Mouse (Mus musculus) hindlimb bud, embryonic 11.5 days (tissue): Measurements from ENCODE around the gene Dchs1.

ENCODE experiments used
- DNase-seq: peaks from one replicate; pipeline ENCODE4 v3.0.0-alpha.2; 2012; ENCODE audit warnings: low read depth, low spot score; ENCODE audit errors: extremely low spot score

The Dchs1 gene

GRCm38 (mm10) chr7:105787285-105788140 lies at the start of gene Dchs1:
Dchs1 (minus strand) TSS chr7:105787654.
- no peak for DNase-seq

- DNase-seq: no peak
Measured at GRCm38 (mm10) chr7:105824281-105824680, 36.8 kb upstream of the Dchs1 start.

- DNase-seq: peak; percentile 37
Measured at GRCm38 (mm10) chr7:105818483-105818882, 31.0 kb upstream of the Dchs1 start.

- no peak for DNase-seq
Measured at GRCm38 (mm10) chr7:105816736-105817135, 29.3 kb upstream of the Dchs1 start.

DNA sequence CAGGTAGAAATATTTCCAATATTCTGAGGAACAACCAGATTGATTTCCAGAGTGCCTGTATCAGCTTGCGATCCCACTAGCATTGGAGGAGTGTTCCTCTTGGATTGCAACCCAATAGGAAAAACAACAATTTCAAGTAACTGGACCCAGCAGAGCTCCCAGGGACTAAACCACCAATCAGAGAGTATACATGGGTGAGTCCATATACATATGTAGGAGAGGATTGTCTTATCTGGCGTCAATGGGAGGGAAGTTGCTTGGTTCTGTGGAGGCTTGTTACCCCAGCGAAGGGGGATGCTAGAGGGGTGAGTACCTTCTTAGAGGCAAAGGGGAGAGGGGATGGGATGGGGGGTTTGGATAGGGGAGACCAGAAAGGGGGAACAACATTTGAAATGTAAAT lies 25.9 kb upstream of the Dchs1 start:
- no peak for DNase-seq

DNA sequence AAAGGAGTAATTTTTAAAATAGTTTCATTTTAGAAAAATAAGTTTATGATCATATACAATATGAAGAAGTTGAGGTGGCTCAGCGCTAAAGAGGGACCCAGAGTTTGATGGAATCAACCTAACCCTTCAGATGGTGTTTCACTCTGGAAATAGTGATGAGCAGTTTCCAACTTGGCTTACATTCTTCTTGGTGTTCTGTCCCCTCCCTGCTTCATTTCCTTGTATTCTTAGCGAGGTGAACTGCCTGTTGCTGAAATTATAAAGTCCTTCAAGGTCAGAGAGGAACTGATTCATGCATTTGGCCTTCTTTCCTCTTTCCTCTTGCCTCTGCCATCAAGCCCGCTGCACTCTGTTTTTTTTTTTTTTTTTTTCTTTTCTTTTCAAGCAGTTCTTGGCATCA lies 25.1 kb upstream of the Dchs1 start:
- DNase-seq: no peak

DNA sequence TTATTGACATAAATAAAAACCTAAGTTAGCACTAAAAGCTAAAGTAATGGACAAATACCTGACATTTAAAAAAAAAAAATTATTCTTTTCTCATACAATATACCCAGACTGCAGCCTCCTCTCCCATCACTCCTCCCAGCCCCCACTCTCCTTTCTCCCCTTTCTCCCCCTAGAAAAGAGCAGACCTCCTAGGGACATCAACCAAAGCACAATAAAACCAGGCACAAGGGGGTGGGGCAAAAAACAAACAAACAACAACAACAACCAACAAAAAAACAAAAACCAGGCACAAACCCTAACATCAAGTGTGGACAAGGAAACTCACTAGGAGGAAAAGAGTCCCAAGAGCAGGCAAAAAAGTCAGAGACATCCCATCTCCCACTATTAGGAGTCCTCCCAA lies 24.1 kb upstream of the Dchs1 start:
- DNase-seq: no peak

- peak; percentile 96 for DNase-seq
Measured at GRCm38 (mm10) chr7:105810877-105811489, 23.5 kb upstream of the Dchs1 start, which contains the start of gene Mrpl17. Mrpl17 (minus strand) TSS chr7:105811099.

DNA sequence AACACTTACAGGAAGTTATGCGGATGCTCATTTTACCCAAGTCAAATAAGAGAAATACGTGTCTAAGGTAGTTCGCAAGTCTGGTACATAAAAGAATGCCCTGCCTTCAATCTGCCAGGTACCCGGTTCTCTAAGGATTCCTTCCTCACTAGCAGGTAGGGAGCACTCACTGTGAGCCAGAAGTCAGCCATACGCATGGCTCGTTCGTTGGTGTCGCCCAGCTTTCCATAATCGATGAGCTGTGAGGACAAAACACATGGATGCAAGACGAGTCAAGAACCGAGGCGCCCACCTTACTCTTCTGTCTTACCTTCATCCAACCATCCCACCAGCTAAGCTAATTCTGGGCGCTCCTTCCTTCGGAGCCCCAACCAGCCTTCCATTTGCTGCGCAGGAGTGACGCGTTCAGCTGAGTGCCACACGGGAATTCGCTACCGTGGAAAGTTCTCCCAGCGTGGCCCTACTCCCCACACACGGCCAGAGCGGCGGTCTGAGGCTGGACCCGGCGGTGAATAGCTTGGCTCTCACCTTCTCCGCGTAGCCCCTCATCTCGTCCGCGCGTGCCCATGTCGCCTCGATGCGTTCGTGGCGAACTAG lies 22.9 kb upstream of the Dchs1 start:
- no peak for DNase-seq

GRCm38 (mm10) chr7:105809836-105810235 lies 22.4 kb upstream of the Dchs1 start:
- DNase-seq: no peak

DNA sequence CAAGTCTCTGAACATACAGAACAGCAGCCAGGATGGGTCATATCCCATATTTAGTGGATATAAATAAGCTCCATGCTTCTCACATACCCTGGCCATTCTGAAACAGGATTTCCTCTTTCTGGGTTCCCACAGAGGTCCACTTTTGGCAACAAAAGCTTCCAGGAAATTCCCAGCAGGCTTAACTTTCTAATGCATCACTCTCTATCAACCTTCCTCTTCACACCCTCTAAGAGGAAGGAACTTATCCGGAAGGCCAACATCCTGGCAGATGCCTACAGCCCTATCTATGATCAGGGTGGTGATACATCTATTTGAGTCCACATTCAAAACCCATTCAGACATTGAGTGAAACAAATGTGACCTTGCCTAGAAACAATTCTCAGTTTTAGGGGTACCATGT lies 20.9 kb upstream of the Dchs1 start:
- DNase-seq: no peak

DNA sequence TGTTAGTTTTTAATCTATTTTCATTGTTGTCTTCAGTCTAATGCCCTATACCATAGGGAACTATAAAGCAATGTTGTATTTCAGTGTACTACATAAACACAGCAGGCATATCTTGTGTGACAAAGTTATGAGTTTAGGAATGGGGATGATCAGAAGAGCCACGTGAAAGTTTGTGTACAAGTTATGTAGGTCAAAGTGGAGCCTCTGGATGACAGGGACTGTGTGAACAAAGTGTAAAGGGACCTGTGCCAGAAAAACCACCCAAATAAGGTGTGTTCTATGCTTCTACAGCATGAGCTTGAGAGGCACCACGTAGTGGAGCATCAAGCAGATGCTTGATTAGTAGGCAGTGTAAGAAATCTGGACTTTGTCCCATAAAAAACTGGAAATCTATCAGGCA lies 19.3 kb upstream of the Dchs1 start:
- no peak for DNase-seq

DNA sequence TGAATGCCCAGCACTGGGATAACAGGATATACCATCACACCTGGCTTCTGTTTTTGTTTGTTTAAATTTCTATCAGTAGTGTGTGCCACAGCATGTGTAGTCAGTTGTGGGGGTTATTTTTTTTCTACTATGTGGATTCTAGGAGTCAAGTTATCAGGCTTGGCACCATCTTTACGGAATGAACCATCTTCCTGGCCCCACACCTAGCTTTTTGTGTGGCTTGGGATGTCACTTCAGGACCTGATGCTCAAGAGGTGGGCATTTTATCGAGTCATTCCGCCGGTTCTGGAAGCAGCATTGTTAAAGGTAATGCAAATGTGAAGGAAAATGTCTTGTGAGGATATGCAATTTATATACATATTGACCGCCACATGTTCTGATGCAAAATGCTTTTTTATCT lies 18.7 kb upstream of the Dchs1 start:
- no peak for DNase-seq

- DNase-seq: no peak
Measured at GRCm38 (mm10) chr7:105803428-105803827, 16.0 kb upstream of the Dchs1 start.

- no peak for DNase-seq
Measured at GRCm38 (mm10) chr7:105802771-105803170, 15.3 kb upstream of the Dchs1 start.

- DNase-seq: no peak
Measured at GRCm38 (mm10) chr7:105802312-105802711, 14.9 kb upstream of the Dchs1 start.

- no peak for DNase-seq
Measured at GRCm38 (mm10) chr7:105796972-105797371, 9.5 kb upstream of the Dchs1 start.

DNA sequence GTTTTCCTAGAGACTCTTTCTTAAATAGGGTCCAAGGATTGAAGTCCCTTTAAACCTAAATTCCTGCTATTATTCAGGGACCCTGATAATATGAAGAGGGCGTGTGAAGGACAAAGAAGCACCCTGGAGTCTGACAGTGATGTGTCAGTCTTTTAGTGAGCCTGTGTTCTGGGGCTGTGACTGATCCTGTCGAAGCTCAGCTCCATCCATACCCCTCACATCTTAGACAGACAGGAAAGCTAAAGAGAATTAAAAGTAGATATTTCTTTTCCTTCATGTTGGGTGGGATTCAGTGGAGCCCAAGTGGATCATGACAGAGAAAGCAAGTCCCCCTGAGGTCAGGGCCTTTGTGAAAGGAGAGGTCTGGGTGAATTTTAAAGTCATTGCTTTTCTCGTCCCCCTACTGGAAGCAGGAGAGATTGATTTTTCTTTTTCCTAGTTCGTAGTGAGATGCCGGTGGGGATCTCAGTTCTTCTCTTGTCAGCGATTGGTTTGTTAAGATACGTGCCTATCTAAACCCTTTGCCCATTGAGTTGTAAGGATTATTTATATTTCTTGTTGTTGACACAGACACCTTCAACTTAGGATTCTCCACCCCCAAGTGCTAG lies 8.4 kb upstream of the Dchs1 start:
- no peak for DNase-seq

DNA sequence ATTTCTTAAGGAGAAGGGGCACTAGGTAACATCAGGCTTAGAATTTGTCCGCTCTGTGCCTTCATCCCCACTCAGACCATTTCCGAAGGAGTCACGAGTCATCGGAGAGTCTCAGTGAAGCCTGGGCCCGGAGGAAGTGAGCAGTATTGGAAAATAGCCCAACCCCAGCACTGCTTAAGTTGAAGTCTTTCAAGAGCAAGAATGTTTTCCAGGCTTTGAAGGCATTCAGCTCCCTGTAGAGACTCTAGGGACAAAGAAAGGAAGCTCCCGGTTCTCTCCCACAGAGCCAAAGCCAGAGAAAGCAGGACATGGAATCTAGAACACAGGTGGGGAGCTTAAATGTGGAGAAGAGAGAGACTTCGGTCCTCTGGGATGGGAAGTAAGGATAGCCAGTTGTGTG lies 6.2 kb upstream of the Dchs1 start:
- no peak for DNase-seq

- no peak for DNase-seq
Measured at GRCm38 (mm10) chr7:105791147-105791546, 3.7 kb upstream of the Dchs1 start.

- no peak for DNase-seq
Measured at GRCm38 (mm10) chr7:105786506-105787284, 759 bp downstream of the Dchs1 start.
